Mouse (Mus musculus): ENCODE results near the gene Aspscr1. TPM values are rescaled to one million over a fixed set of nuclear protein-coding genes. Genes with fewer than 3 reads are reported as not detected.
A peak's percentile ranks its signal among the peaks of the same experiment; 100 is the strongest.

The Aspscr1 gene
- polyA plus RNA-seq, 1 experiment from 2014 or later: 103 TPM

DNA sequence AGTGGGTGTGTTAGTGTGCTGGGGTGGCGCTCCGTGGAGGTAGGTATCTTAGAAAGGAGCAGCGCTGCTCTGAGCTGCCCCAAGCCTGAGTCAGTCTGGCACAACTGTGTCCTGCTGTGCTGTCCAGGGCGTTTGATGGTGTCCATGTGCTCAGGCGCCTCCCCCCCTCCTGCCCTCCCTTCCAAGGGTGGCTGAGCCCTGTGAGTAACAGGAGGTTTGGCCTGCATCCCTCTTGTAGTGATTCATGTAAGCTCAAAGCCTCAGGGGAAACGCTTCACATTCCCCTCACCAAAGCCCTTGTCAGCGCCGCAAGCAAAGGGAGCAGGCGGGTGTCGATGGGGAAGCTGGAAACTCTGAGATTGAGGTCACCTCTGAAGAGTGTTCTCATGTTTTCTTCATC lies 25.0 kb downstream of the Aspscr1 start:
- Histone ChIP-seq H3K9ac (ENCODE audit: low read depth, low read length) (peak overlapping the region; percentile 17; the same call in 1 of the 2 replicates), H3K27me3 (ENCODE audit: control insufficient read depth, insufficient read depth, low read length) (no peaks in the 10 kb centered on the region), H3K27ac (ENCODE audit: low read depth, low read length) (peak overlapping the region; percentile 84), H3K36me3 (ENCODE audit: control insufficient read depth, insufficient read depth, low read length) (peaks cover 3% of the 10 kb centered on the region; the same call in 1 of the 2 replicates), H3K4me3 (ENCODE audit: low read depth, low read length) (no peak overlapping the region), H3K4me1 (ENCODE audit: control insufficient read depth, insufficient read depth, low read length) (peaks cover 37% of the 10 kb centered on the region), H3K9me3 (replicated peaks; ENCODE audit: control insufficient read depth, low read length) (no peaks in the 10 kb centered on the region), H3K4me2 (no peak overlapping the region; the same call in 1 of the 2 replicates)
- 28% methylated on average over 10 of the region's 10 CpGs for WGBS (ENCODE audit: insufficient replicate concordance)
- ATAC-seq (replicated peaks; ENCODE audit: insufficient number of reproducible peaks, low FRiP score, low TSS enrichment): 0 out of 2 replicates have a peak, but pooled peaks have one; percentile 29

DNA sequence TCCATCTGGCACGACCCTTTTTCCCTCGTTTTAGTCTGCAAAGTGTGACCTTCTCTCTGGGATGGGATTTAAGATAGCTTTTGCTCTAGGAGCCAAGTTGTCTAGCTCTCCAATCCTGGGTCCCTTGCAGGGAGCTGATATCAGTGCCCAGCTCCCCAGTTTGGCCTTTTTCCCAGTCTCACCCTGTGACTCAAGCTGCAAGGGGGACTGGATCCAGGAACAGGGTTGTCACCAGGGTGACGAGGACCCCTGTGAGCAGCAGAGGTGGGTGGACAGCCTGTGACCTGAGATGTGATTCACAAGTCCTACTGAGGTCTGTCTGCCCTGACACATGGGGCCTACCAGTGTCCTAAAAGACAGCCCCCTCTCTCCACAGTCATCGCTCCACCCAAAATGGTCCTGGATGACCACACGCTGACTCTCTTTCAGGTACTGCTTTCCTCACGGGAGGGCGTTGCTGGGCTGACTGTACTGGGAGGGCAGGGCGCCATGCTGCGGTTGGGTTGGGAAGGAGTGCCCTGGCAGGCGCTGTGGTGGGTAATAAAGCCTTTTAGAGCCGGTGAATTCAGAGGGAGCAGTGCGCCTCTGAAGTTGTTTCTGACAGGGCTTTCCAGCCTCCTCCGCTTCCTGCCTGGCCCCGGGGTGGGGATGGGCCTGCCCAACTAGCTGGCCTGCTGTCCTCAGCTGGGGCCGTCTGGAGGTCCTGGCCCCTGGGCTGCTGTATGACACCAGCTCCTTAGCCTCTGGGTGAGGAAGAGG lies 31.1 kb downstream of the Aspscr1 start:
- Histone ChIP-seq H3K9me3 (replicated peaks; ENCODE audit: control insufficient read depth, low read length) (no peaks in the 10 kb centered on the region), H3K4me2 (peak overlapping the region; percentile 49; the same call in 1 of the 2 replicates), H3K9ac (ENCODE audit: low read depth, low read length) (peak overlapping the region; percentile 59), H3K36me3 (ENCODE audit: control insufficient read depth, insufficient read depth, low read length) (no peaks in the 10 kb centered on the region; the same call in 1 of the 2 replicates), H3K27ac (ENCODE audit: low read depth, low read length) (peak overlapping the region; percentile 75), H3K4me1 (ENCODE audit: control insufficient read depth, insufficient read depth, low read length) (peaks cover 45% of the 10 kb centered on the region), H3K27me3 (ENCODE audit: control insufficient read depth, insufficient read depth, low read length) (no peaks in the 10 kb centered on the region), H3K4me3 (ENCODE audit: low read depth, low read length) (no peak overlapping the region)
- ATAC-seq (replicated peaks; ENCODE audit: insufficient number of reproducible peaks, low FRiP score, low TSS enrichment): no peak
- 41% methylated on average over 15 of the region's 15 CpGs for WGBS (ENCODE audit: insufficient replicate concordance)

DNA sequence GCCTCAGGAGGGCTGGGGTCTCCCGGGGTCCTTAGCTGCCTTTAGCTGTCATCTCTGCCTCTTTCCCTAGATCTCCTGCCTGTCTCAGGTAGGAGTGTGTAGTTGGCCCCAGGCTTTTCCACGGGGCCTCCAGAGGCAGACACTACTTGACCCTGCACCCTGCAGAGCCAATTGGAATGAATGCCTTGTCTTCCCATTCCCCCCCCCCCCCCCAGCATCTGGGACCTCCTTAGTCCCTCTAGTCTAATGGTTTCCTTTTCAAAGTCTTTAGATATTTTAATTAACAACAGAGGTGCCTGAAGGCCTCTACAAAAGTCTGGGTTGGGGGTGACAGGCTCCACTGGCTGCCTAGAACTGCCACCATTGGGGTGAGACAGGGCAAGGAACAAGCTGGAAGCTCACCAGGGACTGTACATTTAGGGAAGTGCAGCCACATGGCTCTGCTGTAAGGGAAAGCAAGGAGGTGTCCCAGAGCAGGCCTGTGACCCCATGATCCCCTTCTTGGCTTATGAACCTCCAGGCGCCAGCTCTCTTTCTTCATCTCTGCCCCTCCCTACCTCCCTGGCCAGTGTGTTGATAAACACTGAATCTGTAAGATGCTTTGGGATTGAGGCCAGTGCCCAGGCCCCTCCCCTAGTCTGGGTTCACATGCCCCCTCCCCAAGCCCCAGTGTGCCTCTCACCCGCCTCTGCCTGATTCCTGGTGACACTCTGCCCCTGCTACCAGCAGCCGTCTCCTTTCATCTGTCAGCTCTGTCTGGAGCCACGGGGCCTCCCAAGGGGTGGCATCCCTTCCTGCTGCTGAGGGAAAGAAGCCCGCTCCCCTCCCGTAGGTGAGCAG lies 31.9 kb downstream of the Aspscr1 start:
- Histone ChIP-seq H3K36me3 (ENCODE audit: control insufficient read depth, insufficient read depth, low read length) (peaks cover 6% of the 10 kb centered on the region), H3K4me3 (ENCODE audit: low read depth, low read length) (no peak overlapping the region), H3K9ac (ENCODE audit: low read depth, low read length) (peak overlapping the region; percentile 59), H3K4me1 (ENCODE audit: control insufficient read depth, insufficient read depth, low read length) (peaks cover 45% of the 10 kb centered on the region), H3K4me2 (peak overlapping the region; percentile 49; the same call in 1 of the 2 replicates), H3K27ac (ENCODE audit: low read depth, low read length) (peak overlapping the region; percentile 75), H3K9me3 (replicated peaks; ENCODE audit: control insufficient read depth, low read length) (no peaks in the 10 kb centered on the region), H3K27me3 (ENCODE audit: control insufficient read depth, insufficient read depth, low read length) (no peaks in the 10 kb centered on the region)
- 0 out of 2 replicates have a peak, but pooled peaks have one; percentile 28 for ATAC-seq (replicated peaks; ENCODE audit: insufficient number of reproducible peaks, low FRiP score, low TSS enrichment)
- WGBS (ENCODE audit: insufficient replicate concordance): 24% methylated on average over 8 of the region's 8 CpGs

DNA sequence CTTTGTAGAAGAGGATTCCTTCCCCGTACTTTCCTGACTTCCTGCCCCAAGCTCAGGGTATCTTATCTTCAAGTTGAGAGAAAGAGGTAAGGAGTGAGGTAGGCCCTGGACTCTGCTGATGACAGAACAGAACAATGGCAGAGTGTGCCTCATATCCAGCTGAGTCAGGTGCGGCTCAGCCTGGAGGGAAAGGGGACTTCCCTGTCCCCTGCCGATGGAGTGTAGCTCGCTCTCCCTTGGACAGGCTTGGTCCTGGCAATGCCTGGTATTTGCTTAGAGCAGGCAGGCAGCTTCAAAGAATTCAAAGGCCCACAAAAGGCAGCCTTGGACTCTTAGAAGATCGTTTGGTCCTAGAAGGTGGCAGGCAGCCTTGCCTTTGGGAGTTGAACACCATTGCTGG lies 33.3 kb downstream of the Aspscr1 start:
- Histone ChIP-seq H3K27me3 (ENCODE audit: control insufficient read depth, insufficient read depth, low read length) (no peaks in the 10 kb centered on the region), H3K4me3 (ENCODE audit: low read depth, low read length) (no peak overlapping the region), H3K27ac (ENCODE audit: low read depth, low read length) (no peak overlapping the region), H3K4me2 (no peak overlapping the region), H3K4me1 (ENCODE audit: control insufficient read depth, insufficient read depth, low read length) (peaks cover 45% of the 10 kb centered on the region), H3K36me3 (ENCODE audit: control insufficient read depth, insufficient read depth, low read length) (peaks cover 6% of the 10 kb centered on the region), H3K9me3 (replicated peaks; ENCODE audit: control insufficient read depth, low read length) (no peaks in the 10 kb centered on the region), H3K9ac (ENCODE audit: low read depth, low read length) (no peak overlapping the region)
- WGBS (ENCODE audit: insufficient replicate concordance): 50% methylated on average over 5 of the region's 5 CpGs
- no peak for ATAC-seq (replicated peaks; ENCODE audit: insufficient number of reproducible peaks, low FRiP score, low TSS enrichment)

DNA sequence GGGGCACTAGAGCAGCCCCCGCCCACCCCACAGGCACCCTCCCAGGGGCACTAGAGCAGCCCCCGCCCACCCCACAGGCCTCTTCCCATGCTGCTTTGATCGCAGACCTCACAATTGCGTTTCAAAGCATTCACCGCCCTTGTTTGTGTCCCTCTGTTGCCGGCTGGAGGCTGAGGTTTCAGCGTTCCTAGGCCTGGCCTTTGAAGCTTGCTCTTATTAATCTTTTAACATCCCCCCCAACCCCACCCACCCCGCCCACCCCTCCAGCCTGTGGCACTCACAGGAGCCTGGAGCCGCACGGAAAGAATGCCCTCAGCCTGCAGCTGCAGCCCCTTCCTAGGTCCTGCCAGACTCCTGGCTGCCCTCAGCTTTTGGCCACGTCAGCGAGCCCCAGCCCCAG lies 34.5 kb downstream of the Aspscr1 start:
- H3K36me3 ChIP-seq (ENCODE audit: control insufficient read depth, insufficient read depth, low read length): peaks cover 6% of the 10 kb centered on the region
- peaks cover 45% of the 10 kb centered on the region for H3K4me1 ChIP-seq (ENCODE audit: control insufficient read depth, insufficient read depth, low read length)
- H3K4me3 ChIP-seq (ENCODE audit: low read depth, low read length): no peak overlapping the region
- 0 out of 2 replicates have a peak overlapping the region, but pooled peaks have one; percentile 4 for H3K9ac ChIP-seq (ENCODE audit: low read depth, low read length)
- 10% methylated on average over 12 of the region's 12 CpGs for WGBS (ENCODE audit: insufficient replicate concordance)
- H3K9me3 ChIP-seq (replicated peaks; ENCODE audit: control insufficient read depth, low read length): no peaks in the 10 kb centered on the region
- no peaks in the 10 kb centered on the region for H3K27me3 ChIP-seq (ENCODE audit: control insufficient read depth, insufficient read depth, low read length)
- H3K4me2 ChIP-seq: peak overlapping the region; percentile 22; the same call in 1 of the 2 replicates
- peak overlapping the region; percentile 57 for H3K27ac ChIP-seq (ENCODE audit: low read depth, low read length)
- ATAC-seq (replicated peaks; ENCODE audit: insufficient number of reproducible peaks, low FRiP score, low TSS enrichment): no peak

DNA sequence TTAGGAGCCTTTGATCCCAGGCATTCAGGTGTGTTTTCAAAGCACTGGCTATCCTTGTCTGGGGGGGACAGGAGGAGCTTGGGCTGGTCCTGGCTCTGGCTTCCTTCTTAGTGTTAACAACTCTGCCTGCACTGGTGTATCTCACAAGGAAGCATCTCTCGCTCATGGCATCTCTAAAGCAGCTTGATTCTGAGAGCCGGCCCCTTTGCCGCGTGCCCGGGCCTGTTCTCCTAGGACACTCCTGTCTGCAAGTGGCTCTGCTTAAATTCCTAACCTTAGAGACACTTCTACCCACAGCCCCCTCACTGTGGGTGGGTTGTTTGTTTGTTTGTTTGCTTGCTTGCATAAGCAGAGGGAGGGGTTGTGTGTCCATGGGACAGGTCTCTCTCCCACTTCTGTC lies 35.2 kb downstream of the Aspscr1 start:
- peaks cover 6% of the 10 kb centered on the region for H3K36me3 ChIP-seq (ENCODE audit: control insufficient read depth, insufficient read depth, low read length)
- WGBS (ENCODE audit: insufficient replicate concordance): 24% methylated on average over 5 of the region's 5 CpGs
- ATAC-seq (replicated peaks; ENCODE audit: insufficient number of reproducible peaks, low FRiP score, low TSS enrichment): no peak
- H3K27ac ChIP-seq (ENCODE audit: low read depth, low read length): no peak overlapping the region
- H3K9ac ChIP-seq (ENCODE audit: low read depth, low read length): no peak overlapping the region
- no peaks in the 10 kb centered on the region for H3K9me3 ChIP-seq (replicated peaks; ENCODE audit: control insufficient read depth, low read length)
- peaks cover 48% of the 10 kb centered on the region for H3K4me1 ChIP-seq (ENCODE audit: control insufficient read depth, insufficient read depth, low read length)
- no peak overlapping the region for H3K4me2 ChIP-seq
- H3K4me3 ChIP-seq (ENCODE audit: low read depth, low read length): no peak overlapping the region
- no peaks in the 10 kb centered on the region for H3K27me3 ChIP-seq (ENCODE audit: control insufficient read depth, insufficient read depth, low read length)

DNA sequence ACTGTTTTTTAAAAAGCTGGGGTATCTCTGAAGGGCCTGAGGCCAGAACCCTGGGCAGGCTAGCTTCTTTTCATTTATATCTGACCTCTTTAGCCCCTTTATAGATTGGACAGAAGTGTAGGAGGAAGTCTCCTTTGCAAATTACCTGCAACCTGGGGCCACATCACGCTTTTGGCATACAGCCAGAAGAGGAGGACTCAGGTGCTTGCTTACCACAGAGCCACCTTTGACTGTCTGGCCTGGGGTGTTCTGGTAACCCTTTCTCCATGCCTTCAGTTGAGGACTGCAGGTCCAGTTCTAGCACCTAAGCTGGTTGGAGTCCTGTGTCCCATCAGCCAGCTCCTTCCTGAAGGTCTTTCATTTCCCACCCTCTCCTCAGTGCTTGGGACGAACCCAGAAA lies 36.8 kb downstream of the Aspscr1 start:
- 67% methylated on average over 2 of the region's 2 CpGs for WGBS (ENCODE audit: insufficient replicate concordance)
- H3K4me3 ChIP-seq (ENCODE audit: low read depth, low read length): no peak overlapping the region
- no peak overlapping the region for H3K4me2 ChIP-seq
- H3K27me3 ChIP-seq (ENCODE audit: control insufficient read depth, insufficient read depth, low read length): no peaks in the 10 kb centered on the region
- no peak for ATAC-seq (replicated peaks; ENCODE audit: insufficient number of reproducible peaks, low FRiP score, low TSS enrichment)
- peaks cover 40% of the 10 kb centered on the region for H3K4me1 ChIP-seq (ENCODE audit: control insufficient read depth, insufficient read depth, low read length)
- no peaks in the 10 kb centered on the region for H3K9me3 ChIP-seq (replicated peaks; ENCODE audit: control insufficient read depth, low read length)
- H3K27ac ChIP-seq (ENCODE audit: low read depth, low read length): no peak overlapping the region
- H3K36me3 ChIP-seq (ENCODE audit: control insufficient read depth, insufficient read depth, low read length): peaks cover 6% of the 10 kb centered on the region
- H3K9ac ChIP-seq (ENCODE audit: low read depth, low read length): no peak overlapping the region

DNA sequence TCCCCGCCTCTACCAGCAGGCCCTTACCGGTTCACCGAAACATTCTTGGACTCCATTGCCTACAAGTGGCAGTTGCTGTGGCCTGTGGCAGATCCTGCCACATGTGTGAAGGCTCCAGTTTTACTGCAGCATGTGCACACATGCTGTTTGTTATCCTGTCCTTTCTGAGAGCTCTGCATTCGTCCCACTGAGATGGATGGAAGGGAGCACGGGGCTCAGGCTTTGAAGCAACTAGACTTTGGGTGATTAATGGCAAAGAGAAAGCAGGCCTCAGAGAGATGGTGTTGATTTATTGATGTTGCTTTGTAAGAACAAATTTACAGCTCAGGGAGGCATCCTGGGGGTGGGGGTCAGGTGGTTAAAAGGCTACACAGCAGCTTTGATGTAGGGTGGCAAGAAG lies 37.9 kb downstream of the Aspscr1 start:
- Histone ChIP-seq H3K9me3 (replicated peaks; ENCODE audit: control insufficient read depth, low read length) (no peaks in the 10 kb centered on the region), H3K4me1 (ENCODE audit: control insufficient read depth, insufficient read depth, low read length) (peaks cover 34% of the 10 kb centered on the region), H3K9ac (ENCODE audit: low read depth, low read length) (no peak overlapping the region), H3K27me3 (ENCODE audit: control insufficient read depth, insufficient read depth, low read length) (no peaks in the 10 kb centered on the region), H3K4me3 (ENCODE audit: low read depth, low read length) (no peak overlapping the region), H3K36me3 (ENCODE audit: control insufficient read depth, insufficient read depth, low read length) (peaks cover 7% of the 10 kb centered on the region), H3K27ac (ENCODE audit: low read depth, low read length) (no peak overlapping the region), H3K4me2 (no peak overlapping the region)
- ATAC-seq (replicated peaks; ENCODE audit: insufficient number of reproducible peaks, low FRiP score, low TSS enrichment): no peak
- WGBS (ENCODE audit: insufficient replicate concordance): 75% methylated on average over 5 of the region's 5 CpGs

All from heart, embryonic 11.5 days (tissue).